Comparison of ENCODE assay signal across 19 mouse cellular contexts in the genomic region with DNA sequence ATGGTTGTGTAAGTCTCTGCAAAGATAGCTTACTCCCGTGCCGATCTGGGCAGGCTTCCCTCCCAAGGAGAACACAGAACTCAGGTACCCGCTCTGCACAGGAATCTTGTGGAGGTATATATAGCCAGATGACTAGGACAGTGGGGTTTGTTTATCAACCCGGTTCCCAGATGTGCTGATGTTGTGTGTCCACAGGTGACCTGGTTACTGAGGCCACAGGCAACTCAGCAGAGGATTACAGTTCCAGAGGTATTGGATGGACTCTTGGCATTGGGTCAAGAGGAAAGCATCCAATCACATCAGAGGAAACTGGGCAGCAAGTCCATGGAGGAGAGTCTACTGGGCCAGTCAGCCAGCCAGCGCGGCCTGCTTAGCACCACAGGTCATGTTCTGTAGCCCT. TPM values are rescaled to one million over a fixed set of nuclear protein-coding genes. Genes with fewer than 3 reads are reported as not detected.
DNase-seq lines count a peak whose midpoint lies in the region; ATAC-seq and TF ChIP-seq lines count a peak whose summit lies in the region.
"Had no signal": no experiment of that assay in that cellular context is flagged by ENCODE, and none has a peak within 500 bp of the region (broad histone marks: within the 10 kb centered on the region; RNA-seq: fewer than 3 reads in every experiment).

No protein-coding gene starts in this region.

- no peak overlapping the region for H3K4me2 ChIP-seq in embryonic facial prominence, embryonic 14.5 days (ENCODE audit: low read depth, low read length)
- H3K4me2 ChIP-seq: heart, embryonic 13.5 days; kidney, embryonic 15.5 days; midbrain, embryonic 12.5 days; neural tube, embryonic 13.5 days had no signal

- H3K9ac ChIP-seq in embryonic facial prominence, embryonic 14.5 days (ENCODE audit: low read depth, low read length), result peak overlapping the region; percentile 20; the same call in 1 of the 2 replicates
- H3K9ac ChIP-seq: heart, embryonic 13.5 days; kidney, embryonic 15.5 days; midbrain, embryonic 12.5 days; neural tube, embryonic 13.5 days had no signal

- intact Hi-C loops in gastrocnemius, postnatal 36 days (cut with DNase I), result loop anchor here (5.0 kb wide), 1 partner anchor 219 kb away; a partner anchor contains a TSS

- TF ChIP-seq CTCF in kidney, adult 2 months (conservative IDR thresholded peaks at IDR 0.05; ENCODE audit: insufficient read depth, insufficient read length, low read depth, low read length), result no peak

- no peaks in the 10 kb centered on the region for H3K9me3 ChIP-seq in embryonic facial prominence, embryonic 14.5 days (ENCODE audit: control insufficient read depth, low read length)
- H3K9me3 ChIP-seq: heart, embryonic 13.5 days; kidney, embryonic 15.5 days; midbrain, embryonic 12.5 days; neural tube, embryonic 13.5 days had no signal

- WGBS in kidney, adult 2 months, result 74% methylated on average over 6 of the region's 6 CpGs
- WGBS in embryonic facial prominence, embryonic 14.5 days, result 67% methylated on average over 6 of the region's 6 CpGs

- ATAC-seq in embryonic facial prominence, embryonic 14.5 days (ENCODE audit: low read depth), result no peak
- no peak for ATAC-seq in frontal cortex, adult (ENCODE audit: low TSS enrichment)
- ATAC-seq: forebrain, embryonic 16.5 days; hindbrain, embryonic 16.5 days; intestine, embryonic 16.5 days had no signal

- no peak overlapping the region for H3K27ac ChIP-seq in kidney, adult 2 months (ENCODE audit: insufficient read depth, low read depth, low read length)
- H3K27ac ChIP-seq in embryonic facial prominence, embryonic 14.5 days (replicated peaks; ENCODE audit: low read depth, low read length), result no peak overlapping the region
- H3K27ac ChIP-seq: heart, embryonic 13.5 days; kidney, embryonic 15.5 days; midbrain, embryonic 12.5 days; neural tube, embryonic 13.5 days had no signal

- TF ChIP-seq POLR2A in kidney, adult 2 months (IDR thresholded peaks at IDR 0.05; ENCODE audit: low read depth, low read length), result no peak

- H3K27me3 ChIP-seq in kidney, adult 2 months (replicated peaks; ENCODE audit: control insufficient read depth, insufficient read depth, low read length), result no peaks in the 10 kb centered on the region
- no peaks in the 10 kb centered on the region for H3K27me3 ChIP-seq in embryonic facial prominence, embryonic 14.5 days (replicated peaks; ENCODE audit: control insufficient read depth, insufficient read depth, low read length)
- H3K27me3 ChIP-seq: heart, embryonic 13.5 days; kidney, embryonic 15.5 days; midbrain, embryonic 12.5 days; neural tube, embryonic 13.5 days had no signal

- peak; percentile 22 for DNase-seq in kidney, adult 2 months
- DNase-seq in kidney, postnatal 14 days, result no peak
- no peak for DNase-seq in embryonic facial prominence, embryonic 14.5 days (ENCODE audit: low spot score)
- peak; percentile 50 to 53 for DNase-seq in gastrocnemius, postnatal 36 days
- DNase-seq in skeletal muscle tissue, adult 2 months (ENCODE audit: low read depth, low spot score), result peak; percentile 93
- no peak for DNase-seq in ovary, postnatal 10 days (ENCODE audit: low spot score)
- DNase-seq: adrenal gland, adult 8-10 months; B cell, adult 2 months; cerebellum, adult 9-10 months; heart, postnatal 36 days; thymus, postnatal 4 days had no signal

- H3K36me3 ChIP-seq in kidney, adult 2 months (ENCODE audit: control insufficient read depth, insufficient read depth, low read length), result no peaks in the 10 kb centered on the region
- H3K36me3 ChIP-seq in embryonic facial prominence, embryonic 14.5 days (ENCODE audit: control insufficient read depth, insufficient read depth, low read length), result no peaks in the 10 kb centered on the region
- H3K36me3 ChIP-seq: kidney, embryonic 15.5 days; midbrain, embryonic 12.5 days; neural tube, embryonic 13.5 days had no signal

- no peak overlapping the region for H3K4me3 ChIP-seq in kidney, adult 2 months (ENCODE audit: insufficient read depth, low read depth, low read length)
- H3K4me3 ChIP-seq in embryonic facial prominence, embryonic 14.5 days (ENCODE audit: low read depth, low read length), result no peak overlapping the region
- H3K4me3 ChIP-seq: heart, embryonic 13.5 days; kidney, embryonic 15.5 days; midbrain, embryonic 12.5 days; neural tube, embryonic 13.5 days had no signal

- H3K4me1 ChIP-seq in kidney, adult 2 months (ENCODE audit: control insufficient read depth, insufficient read depth, low read length), result no peaks in the 10 kb centered on the region
- H3K4me1 ChIP-seq in embryonic facial prominence, embryonic 14.5 days (ENCODE audit: control insufficient read depth, insufficient read depth, low read length), result peaks cover 32% of the 10 kb centered on the region

RNA-seq across cellular contexts. Expression of a gene that starts 10.0 kb away (rescaled TPM):
- 0.10 and 0.28 TPM in 2 replicates for polyA plus RNA-seq in kidney, adult 2 months (2012; rRNA removed)
- 45.5 and 55.6 TPM in 2 replicates for polyA plus RNA-seq in embryonic facial prominence, embryonic 14.5 days (2014; fragmentation: Nextera tagmentation; extraction: Ambion mirVana)
- under 1 TPM; 0.30 to 0.36 TPM for total RNA-seq in gastrocnemius, postnatal 36 days (2021)

Comparison
In these comparisons a context has a peak if more than half of its experiments do, and no peak if none do; other contexts are left out.
1. DNase-seq: peak in kidney, adult 2 months (single experiment), gastrocnemius, postnatal 36 days (2 of 2) and skeletal muscle tissue, adult 2 months (single experiment); none in kidney, postnatal 14 days (single experiment), embryonic facial prominence, embryonic 14.5 days (single experiment) and ovary, postnatal 10 days (single experiment).
2. RNA of a gene that starts 10.0 kb away (polyA plus RNA-seq): 45.5 to 55.6 TPM in embryonic facial prominence, embryonic 14.5 days; 0.10 to 0.28 TPM in kidney, adult 2 months; every median in the first group is over 10 times any median in the second.